Mouse (Mus musculus): ENCODE measurements around the gene Gm21970.
"Not testable (repeated sequence)": the region's sequence is repeated elsewhere in the genome, so short reads cannot be mapped to it uniquely, and the experiment has no call there.

The Gm21970 gene

GRCm38 (mm10) chr16:91438599-91438998 lies 47.1 kb downstream of the Gm21970 start:
- DNase-seq (ENCODE audit: low read depth): not testable (repeated sequence)

- DNase-seq (ENCODE audit: low read depth): no peak
Observed at GRCm38 (mm10) chr16:91441366-91441765, 49.8 kb downstream of the Gm21970 start.

- peak; percentile 58 for DNase-seq (ENCODE audit: low read depth)
Observed at GRCm38 (mm10) chr16:91441811-91442240, 50.3 kb downstream of the Gm21970 start.

GRCm38 (mm10) chr16:91442446-91442845 lies 50.9 kb downstream of the Gm21970 start:
- peak; percentile 76 for DNase-seq (ENCODE audit: low read depth)

GRCm38 (mm10) chr16:91443211-91443611 lies 51.7 kb downstream of the Gm21970 start:
- DNase-seq (ENCODE audit: low read depth): peak; percentile 74

- DNase-seq (ENCODE audit: low read depth): no peak
Observed at GRCm38 (mm10) chr16:91444847-91445246, 53.3 kb downstream of the Gm21970 start.

GRCm38 (mm10) chr16:91445566-91445965 lies 54.0 kb downstream of the Gm21970 start:
- peak; percentile 85 for DNase-seq (ENCODE audit: low read depth)

GRCm38 (mm10) chr16:91446778-91447511 lies 55.4 kb downstream of the Gm21970 start:
- peak; percentile 47 for DNase-seq (ENCODE audit: low read depth)

- no peak for DNase-seq (ENCODE audit: low read depth)
Observed at GRCm38 (mm10) chr16:91447512-91447900, 56.0 kb downstream of the Gm21970 start.

GRCm38 (mm10) chr16:91448088-91448487 lies 56.6 kb downstream of the Gm21970 start:
- DNase-seq (ENCODE audit: low read depth): peak; percentile 51

GRCm38 (mm10) chr16:91448895-91449294 lies 57.4 kb downstream of the Gm21970 start:
- no peak for DNase-seq (ENCODE audit: low read depth)

- no peak for DNase-seq (ENCODE audit: low read depth)
Observed at GRCm38 (mm10) chr16:91450137-91451064, 58.9 kb downstream of the Gm21970 start.

GRCm38 (mm10) chr16:91451949-91452348 lies 60.4 kb downstream of the Gm21970 start:
- DNase-seq (ENCODE audit: low read depth): peak; percentile 53

- DNase-seq (ENCODE audit: low read depth): no peak
Observed at GRCm38 (mm10) chr16:91452363-91452896, 60.9 kb downstream of the Gm21970 start.

GRCm38 (mm10) chr16:91455868-91456267 lies 64.3 kb downstream of the Gm21970 start:
- DNase-seq (ENCODE audit: low read depth): no peak

- peak; percentile 85 for DNase-seq (ENCODE audit: low read depth)
Observed at GRCm38 (mm10) chr16:91458301-91458746, 66.8 kb downstream of the Gm21970 start.

- no peak for DNase-seq (ENCODE audit: low read depth)
Observed at GRCm38 (mm10) chr16:91458976-91459375, 67.5 kb downstream of the Gm21970 start.

- no peak for DNase-seq (ENCODE audit: low read depth)
Observed at GRCm38 (mm10) chr16:91459396-91459795, 67.9 kb downstream of the Gm21970 start.

GRCm38 (mm10) chr16:91459841-91460370 lies 68.4 kb downstream of the Gm21970 start:
- DNase-seq (ENCODE audit: low read depth): peak; percentile 70

GRCm38 (mm10) chr16:91461066-91461638 lies 69.6 kb downstream of the Gm21970 start:
- peak; percentile 67 for DNase-seq (ENCODE audit: low read depth)

- DNase-seq (ENCODE audit: low read depth): no peak
Observed at GRCm38 (mm10) chr16:91461773-91462181, 70.3 kb downstream of the Gm21970 start.

- no peak for DNase-seq (ENCODE audit: low read depth)
Observed at GRCm38 (mm10) chr16:91462644-91463043, 71.1 kb downstream of the Gm21970 start.

All from naive thymus-derived CD4-positive, alpha-beta T cell, adult 2 months (primary cell).